Mouse (Mus musculus) liver, postnatal 0 days (tissue): ENCODE data around the gene Plpp1. TPM values are rescaled to one million over a fixed set of nuclear protein-coding genes. Genes with fewer than 3 reads are reported as not detected.

ENCODE experiments used
- ATAC-seq: fragments of 200-750 bp; cut with Nextera tagmentation; 2 replicates; pipeline ENCODE4 v1.8.0; 2017; ENCODE audit warnings: mild to moderate bottlenecking, moderate library complexity
- DNase-seq: peaks from one replicate; pipeline ENCODE4 v3.0.0-alpha.2; 2016
- H3K27ac ChIP-seq: fragments of 300-500 bp; sonication (generic); 2 replicates; pipeline ENCODE4 v1.5.1; 2014; ENCODE audit warnings: antibody characterized with exemption, moderate library complexity, mild to moderate bottlenecking, low read depth
- H3K27me3 ChIP-seq: fragments of 300-500 bp; sonication (generic); 2 replicates; pipeline ENCODE4 v1.6.1; 2014; ENCODE audit warnings: low read length, control low read depth, mixed read lengths; ENCODE audit not compliant: insufficient read depth
- H3K36me3 ChIP-seq: fragments of 300-500 bp; sonication (generic); replicated peaks from 2 replicates; pipeline ENCODE4 v1.6.1; 2014; ENCODE audit warnings: mild to moderate bottlenecking, control low read depth, low read length, moderate library complexity, mixed read lengths; ENCODE audit not compliant: insufficient read depth
- H3K4me1 ChIP-seq: fragments of 300-500 bp; sonication (generic); 2 replicates; pipeline ENCODE4 v1.6.1; 2014; ENCODE audit warnings: antibody characterized with exemption, mild to moderate bottlenecking, control low read depth; ENCODE audit not compliant: insufficient read depth
- H3K4me2 ChIP-seq: fragments of 300-500 bp; sonication (generic); 2 replicates; pipeline ENCODE4 v1.6.1; 2014; ENCODE audit warnings: low read depth, mild to moderate bottlenecking, low read length, moderate library complexity, mixed read lengths
- H3K4me3 ChIP-seq: fragments of 300-500 bp; sonication (generic); 2 replicates; pipeline ENCODE4 v1.5.1; 2014; ENCODE audit warnings: low read depth, low read length
- H3K9ac ChIP-seq: fragments of 300-500 bp; sonication (generic); replicated peaks from 2 replicates; pipeline ENCODE4 v1.6.1; 2014; ENCODE audit warnings: mild to moderate bottlenecking, moderate library complexity
- H3K9me3 ChIP-seq: fragments of 300-500 bp; sonication (generic); 2 replicates; pipeline ENCODE4 v1.6.1; 2016; ENCODE audit warnings: mild to moderate bottlenecking, control low read depth, low read length, mixed read lengths
- CTCF ChIP-seq: sonication (generic); IDR thresholded peaks from 2 replicates; pipeline ENCODE4 v1.5.1; 2016; ENCODE audit warnings: antibody characterized with exemption, low read depth
- EP300 ChIP-seq: IDR thresholded peaks from 2 replicates; pipeline ENCODE4 v1.6.1; 2016; ENCODE audit warnings: antibody characterized with exemption, low read depth, mild to moderate bottlenecking
- WGBS: fragments of 180-500 bp; shearing (Covaris S2); extraction: QIAGEN DNeasy Blood & Tissue Kit; methylation state at CpG from one replicate; pipeline ENCODE4 v1.1.7; 2014; ENCODE audit not compliant: insufficient replicate concordance; 5-methylcytosine and 5-hydroxymethylcytosine counted together
- polyA plus RNA-seq: library from polyadenylated mRNA; unstranded; fragments of >200 nt; fragmentation: Nextera tagmentation; extraction: Ambion mirVana; gene quantifications from 2 replicates; pipeline ENCODE4 v1.2.1, GENCODE M21; 2015

Gene Plpp1
- polyA plus RNA-seq, 1 experiment from 2014 or later: 55.4 TPM

- WGBS: 56% methylated on average over 4 of the region's 4 CpGs
- TF ChIP-seq EP300: no peak
- peak; percentile 90 for TF ChIP-seq CTCF
These were observed 109.1 kb downstream of the Plpp1 start for GRCm38 (mm10) chr13:112909663-112910062.

DNA sequence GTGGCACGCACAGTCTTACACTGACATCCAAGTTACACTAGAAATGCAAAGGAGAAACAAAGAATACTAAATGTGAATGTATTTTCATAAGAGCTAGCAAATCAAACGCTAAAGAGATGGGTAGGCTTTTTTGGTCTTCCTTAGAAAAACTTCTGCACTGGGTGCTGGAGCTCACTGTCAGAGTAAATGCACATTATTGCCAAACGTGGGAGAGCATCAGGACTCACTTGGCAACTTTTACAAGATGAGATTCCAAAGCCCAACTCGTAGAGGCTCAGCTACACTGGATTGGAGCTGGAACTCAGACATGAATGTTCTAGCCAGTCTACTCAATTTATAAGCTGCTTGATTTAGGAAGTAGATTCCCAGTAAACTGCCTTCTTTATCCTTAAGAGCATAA lies 109.8 kb downstream of the Plpp1 start:
- H3K4me2 ChIP-seq: no peak overlapping the region
- ATAC-seq: no peak
- H3K36me3 ChIP-seq: peaks cover 35% of the 10 kb centered on the region
- H3K27me3 ChIP-seq: no peaks in the 10 kb centered on the region
- H3K9me3 ChIP-seq: no peaks in the 10 kb centered on the region
- H3K4me3 ChIP-seq: no peak overlapping the region
- DNase-seq: no peak
- no peak overlapping the region for H3K9ac ChIP-seq
- WGBS: 86% methylated on average over 4 of the region's 4 CpGs
- H3K27ac ChIP-seq: no peak overlapping the region
- no peaks in the 10 kb centered on the region for H3K4me1 ChIP-seq
- no peak for TF ChIP-seq EP300
- no peak for TF ChIP-seq CTCF

More at GRCm38 (mm10) chr13:112909663-112910062, 109.1 kb downstream of the Plpp1 start:
- no peak overlapping the region for H3K4me3 ChIP-seq
- H3K27me3 ChIP-seq: no peaks in the 10 kb centered on the region
- H3K4me1 ChIP-seq: no peaks in the 10 kb centered on the region
- peak; percentile 50 for DNase-seq
- no peak overlapping the region for H3K4me2 ChIP-seq
- H3K36me3 ChIP-seq: peaks cover 41% of the 10 kb centered on the region
- H3K9ac ChIP-seq: no peak overlapping the region
- no peak overlapping the region for H3K27ac ChIP-seq
- no peaks in the 10 kb centered on the region for H3K9me3 ChIP-seq
- no peak for ATAC-seq

Other genes with a start within 250 kb of the Plpp1 start
- gene Il31ra, start 206.4 kb upstream of the Plpp1 start, polyA plus RNA-seq: 0.06 and 0.11 TPM in 2 replicates
- 0.09 and 0.14 TPM in 2 replicates for gene Ddx4, start 148.3 kb upstream of the Plpp1 start, polyA plus RNA-seq
- 10.9 and 11.9 TPM in 2 replicates for gene Slc38a9, start 140.0 kb upstream of the Plpp1 start, polyA plus RNA-seq
- gene Mtrex, start 126.6 kb downstream of the Plpp1 start, polyA plus RNA-seq: 13.5 and 13.8 TPM in 2 replicates
- 5.0 and 5.3 TPM in 2 replicates for gene Dhx29, start 126.7 kb downstream of the Plpp1 start, polyA plus RNA-seq
- 0.58 TPM in 2 replicates for gene Ccno, start 187.0 kb downstream of the Plpp1 start, polyA plus RNA-seq
- gene Mcidas, start 193.1 kb downstream of the Plpp1 start, polyA plus RNA-seq: not detected in 2 replicates
- gene Cdc20b, start 234.3 kb downstream of the Plpp1 start, polyA plus RNA-seq: not detected in 2 replicates
- gene Gpx8, start 245.6 kb downstream of the Plpp1 start, polyA plus RNA-seq: 5.5 and 5.8 TPM in 2 replicates